Mouse (Mus musculus): Measurements from ENCODE around the gene Mcrip2. TPM values are rescaled to one million over a fixed set of nuclear protein-coding genes. Genes with fewer than 3 reads are reported as not detected.

Gene Mcrip2
- polyA plus RNA-seq, 2 experiments = 12.3 to 20.2 TPM

- no peak overlapping the region for H3K27ac ChIP-seq (replicated peaks; ENCODE audit: low read depth, low read length)
- 72% methylated on average over 12 of the region's 12 CpGs for WGBS
- H3K9ac ChIP-seq (ENCODE audit: low read depth, low read length, severe bottlenecking) = no peak overlapping the region
- no peak overlapping the region for H3K4me3 ChIP-seq (replicated peaks; ENCODE audit: low read length)
- H3K36me3 ChIP-seq (ENCODE audit: control insufficient read depth, insufficient read depth, low read length) = peaks cover 10% of the 10 kb centered on the region
- DNase-seq (ENCODE audit: low spot score) = no peak
- H3K4me2 ChIP-seq (replicated peaks; ENCODE audit: low read depth, low read length, severe bottlenecking) = no peak overlapping the region
- H3K27me3 ChIP-seq (ENCODE audit: control insufficient read depth, insufficient read depth, low read length) = no peaks in the 10 kb centered on the region
- no peaks in the 10 kb centered on the region for H3K4me1 ChIP-seq (ENCODE audit: control insufficient read depth, insufficient read depth, low read length)
- no peak for TF ChIP-seq POLR2A (IDR thresholded peaks at IDR 0.05; ENCODE audit: borderline replicate concordance, extremely low read depth, insufficient read depth, insufficient read length)
- no peaks in the 10 kb centered on the region for H3K9me3 ChIP-seq (ENCODE audit: control insufficient read depth, low read length)
- ATAC-seq (ENCODE audit: low FRiP score, low read depth) = no peak
These were observed 27.3 kb upstream of the Mcrip2 start for GRCm38 (mm10) chr17:25895891-25896290.

- no peaks in the 10 kb centered on the region for H3K9me3 ChIP-seq (ENCODE audit: control insufficient read depth, low read length)
- H3K4me2 ChIP-seq (replicated peaks; ENCODE audit: low read depth, low read length, severe bottlenecking) = no peak overlapping the region
- no peak for ATAC-seq (ENCODE audit: low FRiP score, low read depth)
- whole genome bisulfite sequencing = 55% methylated on average over 2 of the region's 2 CpGs
- H3K27me3 ChIP-seq (ENCODE audit: control insufficient read depth, insufficient read depth, low read length) = no peaks in the 10 kb centered on the region
- H3K36me3 ChIP-seq (ENCODE audit: control insufficient read depth, insufficient read depth, low read length) = peaks cover 10% of the 10 kb centered on the region
- H3K27ac ChIP-seq (replicated peaks; ENCODE audit: low read depth, low read length) = no peak overlapping the region
- no peak for TF ChIP-seq POLR2A (IDR thresholded peaks at IDR 0.05; ENCODE audit: borderline replicate concordance, extremely low read depth, insufficient read depth, insufficient read length)
- H3K9ac ChIP-seq (ENCODE audit: low read depth, low read length, severe bottlenecking) = no peak overlapping the region
- H3K4me3 ChIP-seq (replicated peaks; ENCODE audit: low read length) = no peak overlapping the region
- DNase-seq (ENCODE audit: low spot score) = no peak
- no peaks in the 10 kb centered on the region for H3K4me1 ChIP-seq (ENCODE audit: control insufficient read depth, insufficient read depth, low read length)
These were observed 26.9 kb upstream of the Mcrip2 start for GRCm38 (mm10) chr17:25895415-25895814.

- Histone ChIP-seq H3K27ac (replicated peaks; ENCODE audit: low read depth, low read length) (no peak overlapping the region), H3K4me1 (ENCODE audit: control insufficient read depth, insufficient read depth, low read length) (no peaks in the 10 kb centered on the region), H3K4me2 (replicated peaks; ENCODE audit: low read depth, low read length, severe bottlenecking) (no peak overlapping the region), H3K27me3 (ENCODE audit: control insufficient read depth, insufficient read depth, low read length) (no peaks in the 10 kb centered on the region), H3K9me3 (ENCODE audit: control insufficient read depth, low read length) (no peaks in the 10 kb centered on the region), H3K36me3 (ENCODE audit: control insufficient read depth, insufficient read depth, low read length) (peaks cover 18% of the 10 kb centered on the region), H3K4me3 (replicated peaks; ENCODE audit: low read length) (no peak overlapping the region), H3K9ac (ENCODE audit: low read depth, low read length, severe bottlenecking) (no peak overlapping the region)
- WGBS = 27% methylated on average over 2 of the region's 2 CpGs
- peak; percentile 68 for DNase-seq (ENCODE audit: low spot score)
- no peak for TF ChIP-seq POLR2A (IDR thresholded peaks at IDR 0.05; ENCODE audit: borderline replicate concordance, extremely low read depth, insufficient read depth, insufficient read length)
- ATAC-seq (ENCODE audit: low FRiP score, low read depth) = peak; percentile 78
These were observed 25.5 kb upstream of the Mcrip2 start for GRCm38 (mm10) chr17:25893975-25894617.

- peaks cover 50% of the 10 kb centered on the region for H3K36me3 ChIP-seq (ENCODE audit: control insufficient read depth, insufficient read depth, low read length)
- H3K9ac ChIP-seq (ENCODE audit: low read depth, low read length, severe bottlenecking) = no peak overlapping the region
- TF ChIP-seq POLR2A (IDR thresholded peaks at IDR 0.05; ENCODE audit: borderline replicate concordance, extremely low read depth, insufficient read depth, insufficient read length) = no peak
- H3K4me1 ChIP-seq (ENCODE audit: control insufficient read depth, insufficient read depth, low read length) = no peaks in the 10 kb centered on the region
- 88% methylated on average over 3 of the region's 3 CpGs for WGBS
- no peak overlapping the region for H3K4me2 ChIP-seq (replicated peaks; ENCODE audit: low read depth, low read length, severe bottlenecking)
- no peak overlapping the region for H3K4me3 ChIP-seq (replicated peaks; ENCODE audit: low read length)
- DNase-seq (ENCODE audit: low spot score) (no peak), ATAC-seq (ENCODE audit: low FRiP score, low read depth) (no peak)
- no peaks in the 10 kb centered on the region for H3K9me3 ChIP-seq (ENCODE audit: control insufficient read depth, low read length)
- no peak overlapping the region for H3K27ac ChIP-seq (replicated peaks; ENCODE audit: low read depth, low read length)
- H3K27me3 ChIP-seq (ENCODE audit: control insufficient read depth, insufficient read depth, low read length) = no peaks in the 10 kb centered on the region
These were observed 20.3 kb upstream of the Mcrip2 start for GRCm38 (mm10) chr17:25888837-25889236.

- 87% methylated on average over 10 of the region's 10 CpGs for WGBS
- H3K4me2 ChIP-seq (replicated peaks; ENCODE audit: low read depth, low read length, severe bottlenecking) = no peak overlapping the region
- H3K27me3 ChIP-seq (ENCODE audit: control insufficient read depth, insufficient read depth, low read length) = no peaks in the 10 kb centered on the region
- H3K36me3 ChIP-seq (ENCODE audit: control insufficient read depth, insufficient read depth, low read length) = peaks cover 64% of the 10 kb centered on the region
- no peak for ATAC-seq (ENCODE audit: low FRiP score, low read depth)
- no peaks in the 10 kb centered on the region for H3K4me1 ChIP-seq (ENCODE audit: control insufficient read depth, insufficient read depth, low read length)
- no peak overlapping the region for H3K4me3 ChIP-seq (replicated peaks; ENCODE audit: low read length)
- H3K27ac ChIP-seq (replicated peaks; ENCODE audit: low read depth, low read length) = no peak overlapping the region
- DNase-seq (ENCODE audit: low spot score) = no peak
- H3K9me3 ChIP-seq (ENCODE audit: control insufficient read depth, low read length) = no peaks in the 10 kb centered on the region
- H3K9ac ChIP-seq (ENCODE audit: low read depth, low read length, severe bottlenecking) = no peak overlapping the region
- no peak for TF ChIP-seq POLR2A (IDR thresholded peaks at IDR 0.05; ENCODE audit: borderline replicate concordance, extremely low read depth, insufficient read depth, insufficient read length)
These were observed 18.9 kb upstream of the Mcrip2 start for GRCm38 (mm10) chr17:25887467-25887866.
